Mouse (Mus musculus) MEL (cell line): ENCODE measurements around the gene Srgap3. TPM values are rescaled to one million over a fixed set of nuclear protein-coding genes. Genes with fewer than 3 reads are reported as not detected.

Source experiments
- DNase-seq: peaks from one replicate; pipeline ENCODE4 v3.0.0; 2011; ENCODE audit warnings: low read depth, low spot score
- H3K27ac ChIP-seq: 2 replicates; pipeline ENCODE4 v1.5.1; 2012; ENCODE audit warnings: low read depth, mild to moderate bottlenecking, control low read depth, low read length, moderate library complexity; ENCODE audit not compliant: control insufficient read depth
- H3K27me3 ChIP-seq, 2 experiments: fragments of 150-350 bp in 1 of 2; sonication (generic) in 1 of 2; 2 replicates each; pipeline ENCODE4 v1.6.1; 2012; ENCODE audit warnings: low read length in 2 of 2, mild to moderate bottlenecking in 2 of 2, improper control_type of control experiment in 1 of 2, moderate library complexity in 1 of 2; ENCODE audit not compliant: insufficient read depth in 2 of 2, control insufficient read depth in 1 of 2
- H3K36me3 ChIP-seq, 2 experiments: 2 replicates each; pipeline ENCODE4 v1.6.1; 2012 to 2014; ENCODE audit warnings: low read length in 2 of 2, improper control_type of control experiment in 1 of 2, inconsistent platforms in 1 of 2, mild to moderate bottlenecking in 1 of 2; ENCODE audit not compliant: insufficient read depth in 2 of 2, control insufficient read depth in 1 of 2
- H3K4me1 ChIP-seq, 2 experiments: fragments of 150-350 bp in 1 of 2; sonication (generic) in 1 of 2; 2 replicates each; pipeline ENCODE4 v1.6.1; 2012; ENCODE audit warnings: low read length in 2 of 2, improper control_type of control experiment in 1 of 2, mild to moderate bottlenecking in 1 of 2; ENCODE audit not compliant: insufficient read depth in 2 of 2, control insufficient read depth in 1 of 2
- H3K4me3 ChIP-seq, 2 experiments: fragments of 150-350 bp in 1 of 2; sonication (generic) in 1 of 2; 2 replicates each; pipeline ENCODE4 v1.5.1; 2012; ENCODE audit warnings: low read depth in 2 of 2, low read length in 2 of 2, mild to moderate bottlenecking in 2 of 2, moderate library complexity in 2 of 2, control low read depth in 1 of 2, improper control_type of control experiment in 1 of 2; ENCODE audit not compliant: control insufficient read depth in 1 of 2, insufficient read depth in 1 of 2
- H3K79me2 ChIP-seq: 2 replicates; pipeline ENCODE4 v1.6.1; 2012; ENCODE audit warnings: mild to moderate bottlenecking, low read length, moderate library complexity; ENCODE audit not compliant: control insufficient read depth, poor library complexity, insufficient read depth
- H3K9ac ChIP-seq: 2 replicates; pipeline ENCODE4 v1.6.1; 2012; ENCODE audit warnings: low read depth, mild to moderate bottlenecking, control low read depth, low read length, moderate library complexity; ENCODE audit not compliant: control insufficient read depth, poor library complexity, severe bottlenecking
- H3K9me3 ChIP-seq: fragments of 150-350 bp; sonication (generic); replicated peaks from 2 replicates; pipeline ENCODE4 v1.6.1; 2012; ENCODE audit warnings: mild to moderate bottlenecking, low read length, improper control_type of control experiment, moderate library complexity; ENCODE audit not compliant: insufficient read depth
- BHLHE40 ChIP-seq: IDR thresholded peaks from 2 replicates; pipeline ENCODE4 v1.6.1; 2012; ENCODE audit warnings: low read depth, mild to moderate bottlenecking, inconsistent platforms, low read length, improper control_type of control experiment, borderline replicate concordance
- CHD2 ChIP-seq: IDR thresholded peaks from 2 replicates; pipeline ENCODE4 v1.6.1; 2011; ENCODE audit warnings: low read length, improper control_type of control experiment
- CTCF ChIP-seq, 3 experiments: IDR thresholded peaks in 2 of 3; conservative IDR thresholded peaks in 1 of 3; 2 replicates each; pipeline ENCODE4 v1.5.1; 2011 to 2012; ENCODE audit warnings: low read length in 3 of 3, low read depth in 2 of 3, mild to moderate bottlenecking in 2 of 3, improper control_type of control experiment in 1 of 3, inconsistent platforms in 1 of 3, mixed read lengths in 1 of 3, moderate library complexity in 1 of 3; ENCODE audit not compliant: control insufficient read depth in 1 of 3, insufficient read depth in 1 of 3, poor library complexity in 1 of 3, severe bottlenecking in 1 of 3
- ELF1 ChIP-seq: IDR thresholded peaks from 2 replicates; pipeline ENCODE4 v1.6.1; 2014; ENCODE audit warnings: low read depth, mild to moderate bottlenecking, inconsistent platforms, low read length, improper control_type of control experiment, moderate library complexity
- EP300 ChIP-seq, 2 experiments: IDR thresholded peaks; 2 replicates each; pipeline ENCODE4 v1.6.1; 2011; ENCODE audit warnings: improper control_type of control experiment in 2 of 2, low read length in 2 of 2, low read depth in 1 of 2, mild to moderate bottlenecking in 1 of 2
- GABPA ChIP-seq: IDR thresholded peaks from 2 replicates; pipeline ENCODE4 v1.6.1; 2012; ENCODE audit warnings: low read depth, mild to moderate bottlenecking, inconsistent platforms, low read length, improper control_type of control experiment, moderate library complexity
- GATA1 ChIP-seq: IDR thresholded peaks from 2 replicates; pipeline ENCODE4 v1.6.1; 2011; ENCODE audit warnings: low read depth, low read length, improper control_type of control experiment
- HCFC1 ChIP-seq: IDR thresholded peaks from 2 replicates; pipeline ENCODE4 v1.6.1; 2012; ENCODE audit warnings: low read depth, mild to moderate bottlenecking, inconsistent platforms, low read length, improper control_type of control experiment, moderate library complexity
- JUND ChIP-seq: IDR thresholded peaks from 2 replicates; pipeline ENCODE4 v1.6.1; 2011; ENCODE audit warnings: low read depth, mild to moderate bottlenecking, improper control_type of control experiment, low read length
- KAT2A ChIP-seq: conservative IDR thresholded peaks from 2 replicates; pipeline ENCODE4 v1.6.1; 2012; ENCODE audit warnings: low read depth, low read length, improper control_type of control experiment, inconsistent platforms
- MAFK ChIP-seq: IDR thresholded peaks from 2 replicates; pipeline ENCODE4 v1.6.1; 2011; ENCODE audit warnings: low read depth, mild to moderate bottlenecking, low read length, improper control_type of control experiment, borderline replicate concordance
- MAX ChIP-seq: IDR thresholded peaks from 2 replicates; pipeline ENCODE4 v1.6.1; 2011; ENCODE audit warnings: low read length, improper control_type of control experiment
- MAZ ChIP-seq: IDR thresholded peaks from 2 replicates; pipeline ENCODE4 v1.6.1; 2012; ENCODE audit warnings: low read depth, mild to moderate bottlenecking, inconsistent platforms, low read length, improper control_type of control experiment
- MXI1 ChIP-seq: IDR thresholded peaks from 2 replicates; pipeline ENCODE4 v1.6.1; 2011; ENCODE audit warnings: mild to moderate bottlenecking, low read depth, low read length, improper control_type of control experiment
- NRF1 ChIP-seq: IDR thresholded peaks from 2 replicates; pipeline ENCODE4 v1.6.1; 2014; ENCODE audit warnings: low read depth, mild to moderate bottlenecking, inconsistent platforms, low read length, improper control_type of control experiment, moderate library complexity; ENCODE audit not compliant: poor library complexity, insufficient read depth, severe bottlenecking
- POLR2A ChIP-seq, 2 experiments: IDR thresholded peaks; 2 replicates each; pipeline ENCODE4 v1.6.1; 2011 to 2012; ENCODE audit warnings: low read length in 2 of 2, mild to moderate bottlenecking in 2 of 2, control low read depth in 1 of 2, improper control_type of control experiment in 1 of 2, low read depth in 1 of 2, moderate library complexity in 1 of 2; ENCODE audit not compliant: control insufficient read depth in 1 of 2, insufficient read depth in 1 of 2, poor library complexity in 1 of 2
- RCOR1 ChIP-seq: IDR thresholded peaks from 2 replicates; pipeline ENCODE4 v1.6.1; 2012; ENCODE audit warnings: low read depth, mild to moderate bottlenecking, inconsistent platforms, low read length, improper control_type of control experiment
- SIN3A ChIP-seq: IDR thresholded peaks from 2 replicates; pipeline ENCODE4 v1.6.1; 2012; ENCODE audit warnings: low read length, improper control_type of control experiment, inconsistent platforms
- TAL1 ChIP-seq: IDR thresholded peaks from 2 replicates; pipeline ENCODE4 v1.6.1; 2012; ENCODE audit warnings: mild to moderate bottlenecking, inconsistent platforms, low read length, moderate library complexity, mixed read lengths
- UBTF ChIP-seq: IDR thresholded peaks from 2 replicates; pipeline ENCODE4 v1.6.1; 2012; ENCODE audit warnings: low read depth, mild to moderate bottlenecking, inconsistent platforms, low read length, improper control_type of control experiment, moderate library complexity, borderline replicate concordance; ENCODE audit not compliant: insufficient read depth
- USF1 ChIP-seq: IDR thresholded peaks from 2 replicates; pipeline ENCODE4 v1.6.1; 2014; ENCODE audit warnings: low read depth, mild to moderate bottlenecking, inconsistent platforms, low read length, improper control_type of control experiment, moderate library complexity
- ZNF384 ChIP-seq: IDR thresholded peaks from 2 replicates; pipeline ENCODE4 v1.6.1; 2012; ENCODE audit warnings: low read depth, mild to moderate bottlenecking, inconsistent platforms, low read length, improper control_type of control experiment
- polyA plus RNA-seq, 2 experiments: library from polyadenylated mRNA; stranded (reverse) in 1 of 2; unstranded in 1 of 2; fragments of >175 nt in 1 of 2; fragments of >200 nt in 1 of 2; gene quantifications; 2 replicates each; pipeline versions ENCODE4 v1.2.1 to v1.2.4; 2012; ENCODE audit warnings: low replicate concordance in 2 of 2, low read depth in 1 of 2; ENCODE audit not compliant: insufficient read length in 2 of 2, insufficient read depth in 1 of 2, missing spikeins in 1 of 2
- total RNA-seq: library from RNA; depleted of rRNA; stranded (reverse); fragments of 300-350 nt; gene quantifications from 2 replicates; pipeline ENCODE4 v1.2.3, GENCODE M21; 2012

Gene Srgap3
- total and polyA plus RNA-seq, 3 experiments, result 0.31 to 0.75 TPM; not detected in 1

DNA sequence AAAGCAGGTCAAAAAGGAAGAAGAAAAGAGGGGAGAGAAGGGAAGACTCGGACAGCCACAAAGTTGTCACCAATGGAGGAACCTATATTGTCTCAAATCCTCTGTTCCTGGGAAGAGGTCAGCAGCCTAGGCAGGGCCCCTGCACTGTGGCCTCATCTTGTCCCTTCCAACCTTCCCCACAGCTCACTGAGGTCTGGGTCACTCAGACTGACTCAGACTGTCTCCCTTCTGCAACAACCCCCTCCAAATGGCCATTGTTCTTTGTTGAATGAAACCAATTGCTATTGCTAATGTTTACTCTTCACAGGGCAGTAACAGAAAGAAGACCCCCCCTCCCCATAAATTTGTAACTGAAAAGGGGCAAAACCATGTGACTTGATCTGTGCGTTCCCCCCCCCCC lies 2.2 kb upstream of the Srgap3 start:
- no peak for DNase-seq
- H3K79me2 ChIP-seq, result no peaks in the 10 kb centered on the region
- H3K9ac ChIP-seq, result no peak overlapping the region
- H3K9me3 ChIP-seq, result no peaks in the 10 kb centered on the region
- no peak overlapping the region for H3K4me3 ChIP-seq
- H3K27ac ChIP-seq, result no peak overlapping the region
- H3K36me3 ChIP-seq, result peaks cover 0 to 2% of the 10 kb centered on the region in 2 experiments; a peak in 2 of 4 replicates
- H3K4me1 ChIP-seq, result peaks cover 0 to 4% of the 10 kb centered on the region in 2 experiments; a peak in 1 of 4 replicates
- no peak for TF ChIP-seq MAZ
- no peak for TF ChIP-seq CHD2
- no peak for TF ChIP-seq HCFC1
- TF ChIP-seq BHLHE40, result no peak
- TF ChIP-seq RCOR1, result no peak
- no peak for TF ChIP-seq GABPA
- TF ChIP-seq KAT2A, result no peak
- TF ChIP-seq GATA1, result no peak
- TF ChIP-seq JUND, result no peak
- TF ChIP-seq MAFK, result no peak
- TF ChIP-seq TAL1, result no peak
- TF ChIP-seq, all 39 proteins: peak for 0
- no peaks in the 10 kb centered on the region for H3K27me3 ChIP-seq

DNA sequence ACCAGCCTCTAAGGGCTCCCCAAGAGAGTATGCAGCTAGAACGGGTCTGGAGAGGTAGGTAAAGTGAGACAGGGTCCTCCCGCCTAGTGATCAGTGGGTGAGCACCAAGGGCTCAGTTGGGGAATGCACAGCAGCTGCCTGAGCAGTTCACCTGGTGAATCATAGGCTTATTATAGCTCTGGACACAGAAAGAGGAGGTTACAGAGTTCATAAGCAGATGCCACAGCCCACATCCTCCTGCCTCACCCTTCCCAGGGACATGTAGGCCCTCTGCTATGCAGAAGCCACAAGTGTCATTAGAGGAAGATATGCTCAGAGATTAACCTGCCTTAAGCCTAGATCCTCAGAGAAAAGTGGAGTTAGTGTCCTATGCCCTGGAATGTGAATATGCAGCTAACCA lies 1.4 kb upstream of the Srgap3 start:
- TF ChIP-seq ELF1, result no peak
- no peak for TF ChIP-seq ZNF384
- no peak for TF ChIP-seq GABPA
- no peak for TF ChIP-seq CTCF (IDR thresholded peaks at IDR 0.05 in 2 of 3, conservative IDR thresholded peaks at IDR 0.05 in 1 of 3; ENCODE audit: control insufficient read depth in 1 of 3, insufficient read depth in 1 of 3, low read depth in 2 of 3, low read length in 3 of 3, poor library complexity in 1 of 3, severe bottlenecking in 1 of 3)
- TF ChIP-seq POLR2A (IDR thresholded peaks at IDR 0.05; ENCODE audit: control insufficient read depth in 1 of 2, insufficient read depth in 1 of 2, low read depth in 1 of 2, low read length in 2 of 2, poor library complexity in 1 of 2), result no peak
- no peak for TF ChIP-seq MXI1
- no peak for TF ChIP-seq EP300 (IDR thresholded peaks at IDR 0.05; ENCODE audit: low read depth in 1 of 2, low read length in 2 of 2)
- TF ChIP-seq NRF1, result no peak
- TF ChIP-seq SIN3A, result no peak
- no peak for TF ChIP-seq RCOR1
- no peak for TF ChIP-seq USF1
- no peak for TF ChIP-seq UBTF
- TF ChIP-seq MAX, result no peak
- TF ChIP-seq TAL1, result no peak
- no peaks in the 10 kb centered on the region for H3K79me2 ChIP-seq
- H3K4me1 ChIP-seq, result peaks cover 0 to 4% of the 10 kb centered on the region in 2 experiments; a peak in 1 of 4 replicates
- peaks cover 0 to 2% of the 10 kb centered on the region in 2 experiments; a peak in 2 of 4 replicates for H3K36me3 ChIP-seq
- H3K4me3 ChIP-seq, result no peak overlapping the region
- no peak for DNase-seq
- no peak overlapping the region for H3K27ac ChIP-seq
- H3K27me3 ChIP-seq, result no peaks in the 10 kb centered on the region
- no peaks in the 10 kb centered on the region for H3K9me3 ChIP-seq
- H3K9ac ChIP-seq, result no peak overlapping the region
